Mouse (Mus musculus): ENCODE data around the gene Cmtm5. TPM values are rescaled to one million over a fixed set of nuclear protein-coding genes. Genes with fewer than 3 reads are reported as not detected.
"Not testable (repeated sequence)": the region's sequence is repeated elsewhere in the genome, so short reads cannot be mapped to it uniquely, and the experiment has no call there.

The Cmtm5 gene
- polyA plus RNA-seq, 1 experiment from 2014 or later = 2.1 TPM

DNA sequence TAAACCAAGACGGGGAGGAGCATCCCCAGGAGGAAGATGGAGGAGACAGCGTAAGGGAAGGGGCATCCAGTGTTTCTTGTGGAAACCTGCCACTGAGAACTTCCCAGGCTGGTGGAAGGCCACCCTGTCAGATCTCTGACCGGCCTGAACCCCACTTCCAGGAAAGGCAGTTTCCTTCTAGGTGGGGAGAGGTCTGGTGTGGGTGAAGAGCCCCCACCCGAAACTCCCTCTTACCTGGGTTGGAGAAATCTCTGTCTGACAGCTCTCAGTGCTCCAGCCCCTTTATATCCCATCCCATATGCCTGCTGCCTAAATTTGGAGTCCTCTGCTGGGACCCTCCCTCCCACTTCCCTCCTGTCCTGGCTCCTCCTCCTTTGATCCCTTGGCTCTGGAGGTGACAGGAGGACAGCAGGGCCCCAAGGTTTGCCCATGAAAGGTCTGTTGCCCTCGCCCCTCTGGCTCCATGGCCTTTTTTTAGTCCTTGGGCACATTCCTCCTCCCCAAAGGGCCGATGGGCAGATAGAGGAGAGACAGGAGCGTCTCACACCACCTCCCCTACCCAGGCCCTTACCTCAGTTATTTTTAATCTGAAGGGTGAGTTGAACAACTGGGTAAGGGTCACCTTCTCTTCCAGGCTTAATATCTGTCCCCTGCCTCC, 30.4 kb downstream of the Cmtm5 start, which contains the start of gene Myh6:
Gene Myh6, minus strand, starts transcription at position 608 of the 658 bp plus-strand sequence.
- Histone ChIP-seq H3K9ac (ENCODE audit: low read depth, low read length) (no peak within 1 kb of the TSS), H3K27ac (ENCODE audit: low read depth, low read length) (no peak within 1 kb of the TSS), H3K4me2 (replicated peaks; ENCODE audit: low read depth) (no peak within 1 kb of the TSS), H3K27me3 (replicated peaks; ENCODE audit: control insufficient read depth, insufficient read depth, low read length) (no peaks in the 10 kb centered on the region), H3K4me3 (ENCODE audit: low read depth, low read length) (no peak within 1 kb of the TSS), H3K4me1 (replicated peaks; ENCODE audit: control insufficient read depth, insufficient read depth, low read length) (no peaks in the 10 kb centered on the region), H3K9me3 (ENCODE audit: control insufficient read depth) (no peaks in the 10 kb centered on the region), H3K36me3 (ENCODE audit: control insufficient read depth, insufficient read depth) (no peaks in the 10 kb centered on the region)
- no peak for ATAC-seq
- no peak for TF ChIP-seq CTCF (IDR thresholded peaks at IDR 0.05; ENCODE audit: low read depth)
- 64% methylated on average over 7 of the region's 7 CpGs for WGBS

DNA sequence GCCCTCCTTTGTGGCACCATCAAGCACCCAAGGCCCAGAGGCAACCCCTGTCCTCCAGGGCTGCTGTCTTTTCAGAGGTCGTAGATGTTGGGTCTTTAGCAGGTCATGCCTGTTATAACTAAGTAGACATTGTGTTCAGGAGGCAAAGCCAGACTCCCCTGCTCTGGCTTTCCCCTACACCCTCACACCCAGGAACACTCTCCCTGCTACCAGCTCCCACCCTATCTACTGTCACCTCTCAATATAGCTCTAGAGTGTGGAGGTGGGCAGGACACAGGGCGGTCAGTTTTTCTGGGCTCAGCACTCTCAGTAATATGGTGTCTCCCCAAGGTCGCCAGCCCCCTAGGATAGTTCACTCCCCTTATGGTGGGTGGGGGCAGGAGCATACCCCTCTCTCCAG, 31.8 kb downstream of the Cmtm5 start:
- no peak for ATAC-seq
- Histone ChIP-seq H3K4me3 (ENCODE audit: low read depth, low read length) (no peak overlapping the region), H3K36me3 (ENCODE audit: control insufficient read depth, insufficient read depth) (no peaks in the 10 kb centered on the region), H3K4me1 (replicated peaks; ENCODE audit: control insufficient read depth, insufficient read depth, low read length) (no peaks in the 10 kb centered on the region), H3K27me3 (replicated peaks; ENCODE audit: control insufficient read depth, insufficient read depth, low read length) (no peaks in the 10 kb centered on the region), H3K9ac (ENCODE audit: low read depth, low read length) (no peak overlapping the region), H3K4me2 (replicated peaks; ENCODE audit: low read depth) (no peak overlapping the region), H3K27ac (ENCODE audit: low read depth, low read length) (no peak overlapping the region), H3K9me3 (ENCODE audit: control insufficient read depth) (no peaks in the 10 kb centered on the region)
- WGBS = 89% methylated on average over 3 of the region's 3 CpGs
- TF ChIP-seq CTCF (IDR thresholded peaks at IDR 0.05; ENCODE audit: low read depth) = no peak

DNA sequence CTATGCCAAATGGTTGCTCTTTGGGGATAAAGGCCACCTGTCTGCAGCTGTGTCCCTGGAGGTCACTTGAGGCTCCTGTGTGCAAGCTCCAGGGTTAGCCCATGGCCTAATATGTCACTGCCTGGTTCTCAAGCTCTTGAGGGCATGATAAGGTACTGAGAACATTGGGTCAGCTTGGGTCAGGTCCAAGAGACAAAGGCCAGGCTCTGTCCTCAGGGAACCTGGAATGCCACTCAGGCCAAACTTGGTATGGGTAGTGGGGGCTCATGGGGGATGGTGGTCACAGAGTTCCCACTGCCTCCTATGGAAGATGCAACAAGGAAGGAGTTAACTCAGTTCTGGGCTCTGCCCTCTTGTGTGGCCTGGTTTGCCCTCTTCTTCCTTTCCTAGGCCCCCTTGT, 32.3 kb downstream of the Cmtm5 start:
- Histone ChIP-seq H3K36me3 (ENCODE audit: control insufficient read depth, insufficient read depth) (no peaks in the 10 kb centered on the region), H3K4me3 (ENCODE audit: low read depth, low read length) (no peak overlapping the region), H3K9me3 (ENCODE audit: control insufficient read depth) (no peaks in the 10 kb centered on the region), H3K27me3 (replicated peaks; ENCODE audit: control insufficient read depth, insufficient read depth, low read length) (no peaks in the 10 kb centered on the region), H3K9ac (ENCODE audit: low read depth, low read length) (no peak overlapping the region), H3K4me2 (replicated peaks; ENCODE audit: low read depth) (no peak overlapping the region), H3K4me1 (replicated peaks; ENCODE audit: control insufficient read depth, insufficient read depth, low read length) (no peaks in the 10 kb centered on the region), H3K27ac (ENCODE audit: low read depth, low read length) (no peak overlapping the region)
- no peak for TF ChIP-seq CTCF (IDR thresholded peaks at IDR 0.05; ENCODE audit: low read depth)
- no peak for ATAC-seq

DNA sequence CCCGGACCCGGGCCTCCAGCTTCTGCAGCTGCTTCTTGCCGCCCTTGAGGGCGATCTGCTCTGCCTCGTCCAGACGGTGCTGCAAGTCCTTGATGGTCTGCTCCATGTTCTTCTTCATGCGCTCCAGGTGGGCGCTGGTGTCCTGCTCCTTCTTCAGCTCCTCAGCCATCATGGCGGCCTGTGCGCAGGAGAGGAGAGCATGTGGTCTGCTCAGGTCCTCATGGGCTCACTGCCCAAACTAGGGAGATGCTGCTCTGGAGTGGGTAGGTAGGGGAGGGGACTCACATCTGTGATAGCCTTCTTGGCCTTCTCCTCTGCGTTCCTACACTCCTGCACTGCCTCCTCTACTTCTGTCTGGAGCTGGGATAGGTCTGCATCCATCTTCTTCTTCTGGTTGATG, 36.7 kb downstream of the Cmtm5 start:
- not testable (repeated sequence) for H3K27ac ChIP-seq (ENCODE audit: low read depth, low read length); H3K27me3 ChIP-seq (replicated peaks; ENCODE audit: control insufficient read depth, insufficient read depth, low read length); H3K36me3 ChIP-seq (ENCODE audit: control insufficient read depth, insufficient read depth); H3K9me3 ChIP-seq (ENCODE audit: control insufficient read depth); H3K4me2 ChIP-seq (replicated peaks; ENCODE audit: low read depth); H3K9ac ChIP-seq (ENCODE audit: low read depth, low read length); ATAC-seq; H3K4me1 ChIP-seq (replicated peaks; ENCODE audit: control insufficient read depth, insufficient read depth, low read length); H3K4me3 ChIP-seq (ENCODE audit: low read depth, low read length)
- WGBS = 79% methylated on average over 6 of the region's 11 CpGs

DNA sequence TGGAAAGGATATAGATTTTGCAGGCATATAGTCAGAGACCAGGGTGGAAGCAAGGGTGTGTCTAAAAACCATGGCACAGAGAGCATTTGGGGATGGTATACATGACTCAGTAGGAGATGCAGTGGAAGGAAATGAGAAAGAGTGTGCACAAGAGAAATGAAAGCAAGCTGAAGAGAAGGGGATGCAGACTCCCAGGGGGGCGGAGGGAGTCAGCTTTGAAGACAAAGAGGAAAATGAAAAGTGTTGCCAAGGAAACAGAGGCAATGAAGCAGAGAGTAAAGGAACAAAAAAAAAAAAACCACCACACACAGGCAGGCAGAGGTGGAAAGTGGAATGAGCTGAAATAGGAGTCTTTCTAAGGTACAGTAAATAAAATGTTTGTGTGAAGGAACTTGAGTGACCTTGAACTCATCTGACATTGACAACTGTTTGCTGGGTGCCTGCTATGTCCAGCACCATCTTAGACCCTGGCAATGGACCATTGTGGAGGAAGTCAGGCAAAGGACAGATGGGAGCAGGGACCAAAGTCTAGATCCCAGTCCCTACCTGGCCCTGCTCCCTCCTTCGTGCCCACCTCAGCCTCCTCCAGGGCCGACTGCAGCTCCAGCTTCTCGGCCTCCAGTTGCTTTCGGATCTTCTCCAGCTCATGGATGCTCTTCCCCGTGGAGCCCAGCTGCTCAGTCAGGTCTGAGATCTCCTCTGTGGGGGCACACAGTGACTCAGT, 38.2 kb downstream of the Cmtm5 start:
- Histone ChIP-seq H3K9me3 (ENCODE audit: control insufficient read depth) (no peaks in the 10 kb centered on the region), H3K4me2 (replicated peaks; ENCODE audit: low read depth) (no peak overlapping the region), H3K36me3 (ENCODE audit: control insufficient read depth, insufficient read depth) (no peaks in the 10 kb centered on the region), H3K27ac (ENCODE audit: low read depth, low read length) (no peak overlapping the region), H3K4me1 (replicated peaks; ENCODE audit: control insufficient read depth, insufficient read depth, low read length) (no peaks in the 10 kb centered on the region), H3K27me3 (replicated peaks; ENCODE audit: control insufficient read depth, insufficient read depth, low read length) (no peaks in the 10 kb centered on the region), H3K4me3 (ENCODE audit: low read depth, low read length) (no peak overlapping the region), H3K9ac (ENCODE audit: low read depth, low read length) (no peak overlapping the region)
- no peak for ATAC-seq
- 89% methylated on average over 6 of the region's 6 CpGs for WGBS
- no peak for TF ChIP-seq CTCF (IDR thresholded peaks at IDR 0.05; ENCODE audit: low read depth)

DNA sequence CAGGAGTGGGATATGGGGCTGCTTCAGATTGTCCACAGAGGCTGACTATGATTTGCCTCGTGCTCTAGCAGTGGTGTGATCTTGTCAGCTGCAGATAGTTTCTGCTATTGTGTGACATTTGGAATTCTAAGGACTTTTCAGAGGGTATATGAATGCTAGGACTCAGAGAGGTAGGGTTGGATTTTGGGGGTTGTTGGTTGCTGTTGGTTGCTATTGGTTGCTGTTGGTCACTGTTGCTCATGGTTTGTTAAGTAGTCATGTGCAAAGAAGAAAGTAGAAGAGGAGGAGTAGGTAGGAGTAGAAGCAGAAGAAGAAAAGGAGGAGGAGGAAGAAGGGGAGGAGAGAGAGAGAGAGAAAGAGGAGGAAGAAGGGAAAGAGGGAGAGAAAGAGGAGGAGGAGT, 40.6 kb downstream of the Cmtm5 start, which contains the start of gene Gm17428:
Gene Gm17428, plus strand, starts transcription at position 301 of the 400 bp plus-strand sequence.
- no peak for TF ChIP-seq CTCF (IDR thresholded peaks at IDR 0.05; ENCODE audit: low read depth)
- Histone ChIP-seq H3K4me1 (replicated peaks; ENCODE audit: control insufficient read depth, insufficient read depth, low read length) (no peaks in the 10 kb centered on the region), H3K27ac (ENCODE audit: low read depth, low read length) (no peak within 1 kb of the TSS), H3K9me3 (ENCODE audit: control insufficient read depth) (no peaks in the 10 kb centered on the region), H3K4me2 (replicated peaks; ENCODE audit: low read depth) (no peak within 1 kb of the TSS), H3K9ac (ENCODE audit: low read depth, low read length) (no peak within 1 kb of the TSS), H3K36me3 (ENCODE audit: control insufficient read depth, insufficient read depth) (no peaks in the 10 kb centered on the region), H3K27me3 (replicated peaks; ENCODE audit: control insufficient read depth, insufficient read depth, low read length) (no peaks in the 10 kb centered on the region), H3K4me3 (ENCODE audit: low read depth, low read length) (no peak within 1 kb of the TSS)
- 74% methylated on average over 1 of the region's 1 CpGs for WGBS
- ATAC-seq = no peak

Measured in intestine, postnatal 0 days (tissue).